Mouse (Mus musculus) yolk sac, embryonic 10.5 days (tissue): ENCODE data around the gene Trp73.
A peak's percentile ranks its signal among the peaks of the same experiment; 100 is the strongest.

Experiments used
- DNase-seq: peaks from one replicate; pipeline ENCODE4 v3.0.0-alpha.2; 2017; ENCODE audit warnings: low spot score

Trp73 gene

GRCm38 (mm10) chr4:154028646-154029045 is 111.4 kb downstream of the Trp73 start:
- DNase-seq = no peak

- DNase-seq = no peak
Observed at GRCm38 (mm10) chr4:154028066-154028465, 111.9 kb downstream of the Trp73 start.

- no peak for DNase-seq
Observed at GRCm38 (mm10) chr4:154026441-154026761, 113.6 kb downstream of the Trp73 start.

GRCm38 (mm10) chr4:154025641-154026440 is 114.2 kb downstream of the Trp73 start, which contains the start of gene Smim1:
Gene Smim1 (minus strand): TSS chr4:154026230.
- peak; percentile 94 for DNase-seq

- peak; percentile 27 for DNase-seq
Observed at GRCm38 (mm10) chr4:154024729-154025521, 115.1 kb downstream of the Trp73 start.

GRCm38 (mm10) chr4:154023754-154024601 is 116.0 kb downstream of the Trp73 start:
- DNase-seq = peak; percentile 84

GRCm38 (mm10) chr4:154022844-154023243 is 117.2 kb downstream of the Trp73 start:
- DNase-seq = no peak

GRCm38 (mm10) chr4:154022407-154022806 is 117.6 kb downstream of the Trp73 start:
- DNase-seq = no peak

GRCm38 (mm10) chr4:154021432-154021831 is 118.6 kb downstream of the Trp73 start:
- DNase-seq = peak; percentile 8

GRCm38 (mm10) chr4:154019571-154019970 is 120.4 kb downstream of the Trp73 start:
- DNase-seq = peak; percentile 35

- no peak for DNase-seq
Observed at GRCm38 (mm10) chr4:154015476-154015875, 124.5 kb downstream of the Trp73 start.

GRCm38 (mm10) chr4:154012132-154012882 is 127.7 kb downstream of the Trp73 start:
- no peak for DNase-seq

- DNase-seq = peak; percentile 84
Observed at GRCm38 (mm10) chr4:154011646-154012089, 128.3 kb downstream of the Trp73 start, which contains the start of gene Lrrc47. Gene Lrrc47 (plus strand): TSS chr4:154011731.

GRCm38 (mm10) chr4:154010907-154011645 is 128.9 kb downstream of the Trp73 start:
- no peak for DNase-seq

- DNase-seq = no peak
Observed at GRCm38 (mm10) chr4:154007759-154008158, 132.2 kb downstream of the Trp73 start.

- no peak for DNase-seq
Observed at GRCm38 (mm10) chr4:154006264-154006663, 133.7 kb downstream of the Trp73 start.
